Mouse (Mus musculus) MEL (cell line): ENCODE measurements around the gene Cdk18. TPM values are rescaled to one million over a fixed set of nuclear protein-coding genes. Genes with fewer than 3 reads are reported as not detected.

Source experiments
- DNase-seq: peaks from one replicate; pipeline ENCODE4 v3.0.0; 2011; ENCODE audit warnings: low read depth, low spot score
- H3K27ac ChIP-seq: 2 replicates; pipeline ENCODE4 v1.5.1; 2012; ENCODE audit warnings: low read depth, mild to moderate bottlenecking, control low read depth, low read length, moderate library complexity; ENCODE audit not compliant: control insufficient read depth
- H3K27me3 ChIP-seq, 2 experiments: fragments of 150-350 bp in 1 of 2; sonication (generic) in 1 of 2; 2 replicates each; pipeline ENCODE4 v1.6.1; 2012; ENCODE audit warnings: low read length in 2 of 2, mild to moderate bottlenecking in 2 of 2, improper control_type of control experiment in 1 of 2, moderate library complexity in 1 of 2; ENCODE audit not compliant: insufficient read depth in 2 of 2, control insufficient read depth in 1 of 2
- H3K36me3 ChIP-seq, 2 experiments: 2 replicates each; pipeline ENCODE4 v1.6.1; 2012 to 2014; ENCODE audit warnings: low read length in 2 of 2, improper control_type of control experiment in 1 of 2, inconsistent platforms in 1 of 2, mild to moderate bottlenecking in 1 of 2; ENCODE audit not compliant: insufficient read depth in 2 of 2, control insufficient read depth in 1 of 2
- H3K4me1 ChIP-seq, 2 experiments: fragments of 150-350 bp in 1 of 2; sonication (generic) in 1 of 2; 2 replicates each; pipeline ENCODE4 v1.6.1; 2012; ENCODE audit warnings: low read length in 2 of 2, improper control_type of control experiment in 1 of 2, mild to moderate bottlenecking in 1 of 2; ENCODE audit not compliant: insufficient read depth in 2 of 2, control insufficient read depth in 1 of 2
- H3K4me3 ChIP-seq, 2 experiments: fragments of 150-350 bp in 1 of 2; sonication (generic) in 1 of 2; 2 replicates each; pipeline ENCODE4 v1.5.1; 2012; ENCODE audit warnings: low read depth in 2 of 2, low read length in 2 of 2, mild to moderate bottlenecking in 2 of 2, moderate library complexity in 2 of 2, control low read depth in 1 of 2, improper control_type of control experiment in 1 of 2; ENCODE audit not compliant: control insufficient read depth in 1 of 2, insufficient read depth in 1 of 2
- H3K79me2 ChIP-seq: 2 replicates; pipeline ENCODE4 v1.6.1; 2012; ENCODE audit warnings: mild to moderate bottlenecking, low read length, moderate library complexity; ENCODE audit not compliant: control insufficient read depth, poor library complexity, insufficient read depth
- H3K9ac ChIP-seq: 2 replicates; pipeline ENCODE4 v1.6.1; 2012; ENCODE audit warnings: low read depth, mild to moderate bottlenecking, control low read depth, low read length, moderate library complexity; ENCODE audit not compliant: control insufficient read depth, poor library complexity, severe bottlenecking
- H3K9me3 ChIP-seq: fragments of 150-350 bp; sonication (generic); replicated peaks from 2 replicates; pipeline ENCODE4 v1.6.1; 2012; ENCODE audit warnings: mild to moderate bottlenecking, low read length, improper control_type of control experiment, moderate library complexity; ENCODE audit not compliant: insufficient read depth
- BHLHE40 ChIP-seq: IDR thresholded peaks from 2 replicates; pipeline ENCODE4 v1.6.1; 2012; ENCODE audit warnings: low read depth, mild to moderate bottlenecking, inconsistent platforms, low read length, improper control_type of control experiment, borderline replicate concordance
- CHD1 ChIP-seq: IDR thresholded peaks from 2 replicates; pipeline ENCODE4 v1.6.1; 2012; ENCODE audit warnings: low read depth, mild to moderate bottlenecking, inconsistent platforms, low read length, improper control_type of control experiment
- CHD2 ChIP-seq: IDR thresholded peaks from 2 replicates; pipeline ENCODE4 v1.6.1; 2011; ENCODE audit warnings: low read length, improper control_type of control experiment
- CTCF ChIP-seq, 3 experiments: IDR thresholded peaks in 2 of 3; conservative IDR thresholded peaks in 1 of 3; 2 replicates each; pipeline ENCODE4 v1.5.1; 2011 to 2012; ENCODE audit warnings: low read length in 3 of 3, low read depth in 2 of 3, mild to moderate bottlenecking in 2 of 3, improper control_type of control experiment in 1 of 3, inconsistent platforms in 1 of 3, mixed read lengths in 1 of 3, moderate library complexity in 1 of 3; ENCODE audit not compliant: control insufficient read depth in 1 of 3, insufficient read depth in 1 of 3, poor library complexity in 1 of 3, severe bottlenecking in 1 of 3
- ELF1 ChIP-seq: IDR thresholded peaks from 2 replicates; pipeline ENCODE4 v1.6.1; 2014; ENCODE audit warnings: low read depth, mild to moderate bottlenecking, inconsistent platforms, low read length, improper control_type of control experiment, moderate library complexity
- GABPA ChIP-seq: IDR thresholded peaks from 2 replicates; pipeline ENCODE4 v1.6.1; 2012; ENCODE audit warnings: low read depth, mild to moderate bottlenecking, inconsistent platforms, low read length, improper control_type of control experiment, moderate library complexity
- GATA1 ChIP-seq: IDR thresholded peaks from 2 replicates; pipeline ENCODE4 v1.6.1; 2011; ENCODE audit warnings: low read depth, low read length, improper control_type of control experiment
- HCFC1 ChIP-seq: IDR thresholded peaks from 2 replicates; pipeline ENCODE4 v1.6.1; 2012; ENCODE audit warnings: low read depth, mild to moderate bottlenecking, inconsistent platforms, low read length, improper control_type of control experiment, moderate library complexity
- JUND ChIP-seq: IDR thresholded peaks from 2 replicates; pipeline ENCODE4 v1.6.1; 2011; ENCODE audit warnings: low read depth, mild to moderate bottlenecking, improper control_type of control experiment, low read length
- MAX ChIP-seq: IDR thresholded peaks from 2 replicates; pipeline ENCODE4 v1.6.1; 2011; ENCODE audit warnings: low read length, improper control_type of control experiment
- MAZ ChIP-seq: IDR thresholded peaks from 2 replicates; pipeline ENCODE4 v1.6.1; 2012; ENCODE audit warnings: low read depth, mild to moderate bottlenecking, inconsistent platforms, low read length, improper control_type of control experiment
- MXI1 ChIP-seq: IDR thresholded peaks from 2 replicates; pipeline ENCODE4 v1.6.1; 2011; ENCODE audit warnings: mild to moderate bottlenecking, low read depth, low read length, improper control_type of control experiment
- MYB ChIP-seq: IDR thresholded peaks from 2 replicates; pipeline ENCODE4 v1.6.1; 2011; ENCODE audit warnings: mild to moderate bottlenecking, low read depth, low read length, improper control_type of control experiment
- NELFE ChIP-seq: IDR thresholded peaks from 2 replicates; pipeline ENCODE4 v1.6.1; 2011; ENCODE audit warnings: low read depth, low read length, improper control_type of control experiment
- POLR2A ChIP-seq, 2 experiments: IDR thresholded peaks; 2 replicates each; pipeline ENCODE4 v1.6.1; 2011 to 2012; ENCODE audit warnings: low read length in 2 of 2, mild to moderate bottlenecking in 2 of 2, control low read depth in 1 of 2, improper control_type of control experiment in 1 of 2, low read depth in 1 of 2, moderate library complexity in 1 of 2; ENCODE audit not compliant: control insufficient read depth in 1 of 2, insufficient read depth in 1 of 2, poor library complexity in 1 of 2
- POLR2AphosphoS2 ChIP-seq: IDR thresholded peaks from 2 replicates; pipeline ENCODE4 v1.6.1; 2011; ENCODE audit warnings: low read length, improper control_type of control experiment
- POLR2AphosphoS5 ChIP-seq: IDR thresholded peaks from 2 replicates; pipeline ENCODE4 v1.6.1; 2012; ENCODE audit warnings: low read depth, borderline replicate concordance, mild to moderate bottlenecking, inconsistent platforms, low read length, moderate library complexity, mixed read lengths
- RCOR1 ChIP-seq: IDR thresholded peaks from 2 replicates; pipeline ENCODE4 v1.6.1; 2012; ENCODE audit warnings: low read depth, mild to moderate bottlenecking, inconsistent platforms, low read length, improper control_type of control experiment
- SIN3A ChIP-seq: IDR thresholded peaks from 2 replicates; pipeline ENCODE4 v1.6.1; 2012; ENCODE audit warnings: low read length, improper control_type of control experiment, inconsistent platforms
- USF1 ChIP-seq: IDR thresholded peaks from 2 replicates; pipeline ENCODE4 v1.6.1; 2014; ENCODE audit warnings: low read depth, mild to moderate bottlenecking, inconsistent platforms, low read length, improper control_type of control experiment, moderate library complexity
- ZKSCAN1 ChIP-seq: IDR thresholded peaks from 2 replicates; pipeline ENCODE4 v1.6.1; 2012; ENCODE audit warnings: low read depth, mild to moderate bottlenecking, inconsistent platforms, low read length, improper control_type of control experiment, moderate library complexity
- ZMIZ1 ChIP-seq: IDR thresholded peaks from 2 replicates; pipeline ENCODE4 v1.6.1; 2012; ENCODE audit warnings: low read depth, mild to moderate bottlenecking, inconsistent platforms, low read length, improper control_type of control experiment, moderate library complexity
- ZNF384 ChIP-seq: IDR thresholded peaks from 2 replicates; pipeline ENCODE4 v1.6.1; 2012; ENCODE audit warnings: low read depth, mild to moderate bottlenecking, inconsistent platforms, low read length, improper control_type of control experiment
- polyA plus RNA-seq, 2 experiments: library from polyadenylated mRNA; stranded (reverse) in 1 of 2; unstranded in 1 of 2; fragments of >175 nt in 1 of 2; fragments of >200 nt in 1 of 2; gene quantifications; 2 replicates each; pipeline versions ENCODE4 v1.2.1 to v1.2.4; 2012; ENCODE audit warnings: low replicate concordance in 2 of 2, low read depth in 1 of 2; ENCODE audit not compliant: insufficient read length in 2 of 2, insufficient read depth in 1 of 2, missing spikeins in 1 of 2
- total RNA-seq: library from RNA; depleted of rRNA; stranded (reverse); fragments of 300-350 nt; gene quantifications from 2 replicates; pipeline ENCODE4 v1.2.3, GENCODE M21; 2012; rRNA removed

Gene Cdk18
- total RNA-seq (0.56 and 1.3 TPM in 2 replicates), polyA plus RNA-seq (10 to 100 TPM in 1 of 2 experiments, not detected in 1; 15.7 TPM)

DNA sequence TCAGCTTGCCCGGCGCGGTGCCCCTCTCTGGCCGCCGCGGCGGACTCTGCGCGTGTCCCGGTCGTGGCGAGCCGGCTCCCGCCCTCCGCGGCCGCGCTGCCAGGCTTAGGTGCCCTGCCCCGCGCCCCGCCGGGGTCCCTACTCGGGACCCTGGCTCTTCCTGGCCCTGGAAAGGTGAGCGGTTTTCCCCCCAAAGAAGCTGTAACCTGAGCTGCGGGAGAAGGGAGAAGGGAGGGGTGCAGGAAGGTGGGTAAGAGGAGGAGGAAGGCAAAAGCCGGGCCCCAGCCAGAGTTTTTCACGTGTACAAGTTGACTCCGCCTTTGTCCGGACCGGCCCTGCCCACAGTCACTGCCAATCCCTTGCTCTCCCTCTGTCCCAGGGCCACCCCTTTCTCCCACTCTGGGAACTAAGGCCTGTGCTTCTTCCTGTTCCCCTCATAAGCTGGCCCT, at the start of gene Cdk18:
Gene Cdk18, minus strand, starts transcription at position 269 of the 449 bp plus-strand sequence.
- Histone ChIP-seq H3K9me3 (no peaks in the 10 kb centered on the region), H3K9ac (peak within 1 kb of the TSS; percentile 71), H3K4me3 (peak within 1 kb of the TSS; percentile 60 to 87), H3K79me2 (no peaks in the 10 kb centered on the region; the same call in 1 of the 2 replicates), H3K27ac (no peak within 1 kb of the TSS), H3K4me1 (peaks cover 0 to 15% of the 10 kb centered on the region in 2 experiments; a peak in 2 of 4 replicates), H3K27me3 (no peaks in the 10 kb centered on the region), H3K36me3 (no peaks in the 10 kb centered on the region)
- DNase-seq = peak; percentile 82
- TF ChIP-seq POLR2AphosphoS2 = no peak
- TF ChIP-seq ZKSCAN1 = no peak
- no peak for TF ChIP-seq GATA1
- TF ChIP-seq CHD2 = no peak
- TF ChIP-seq JUND = no peak
- peak; percentile 64 for TF ChIP-seq MXI1
- TF ChIP-seq POLR2A (IDR thresholded peaks at IDR 0.05; ENCODE audit: control insufficient read depth in 1 of 2, insufficient read depth in 1 of 2, low read depth in 1 of 2, low read length in 2 of 2, poor library complexity in 1 of 2) = peak in 1 of 2 experiments; percentile 28; a peak in 1 of 4 replicates
- TF ChIP-seq NELFE = peak; percentile 38; the same call in 1 of the 2 replicates
- TF ChIP-seq MAX = peak; percentile 73
- peak; percentile 44; the same call in 1 of the 2 replicates for TF ChIP-seq SIN3A
- TF ChIP-seq BHLHE40 = 0 out of 2 replicates have a peak, but pooled peaks have one; percentile 6
- TF ChIP-seq ELF1 = peak; percentile 45; the same call in 1 of the 2 replicates

DNA sequence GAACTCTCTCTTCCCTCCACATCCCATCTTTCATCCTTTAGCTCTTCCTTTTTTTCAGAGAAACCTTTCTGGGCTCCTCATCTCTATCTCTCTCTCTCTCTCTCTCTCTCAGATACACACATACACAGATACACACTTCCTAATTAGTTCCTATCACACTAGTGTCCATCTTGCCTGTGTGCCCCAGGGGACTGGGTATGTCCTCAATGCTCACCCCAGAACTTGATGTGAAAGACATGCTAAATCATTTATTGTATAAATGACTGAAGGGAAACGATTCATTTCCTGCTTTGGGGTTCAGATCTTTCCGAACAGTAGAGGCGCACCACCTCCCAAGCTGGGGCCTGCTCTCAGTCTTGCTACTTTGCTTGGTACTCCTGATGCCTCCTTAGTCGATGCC, 49.7 kb upstream of the Cdk18 start:
- Histone ChIP-seq H3K4me1 (no peaks in the 10 kb centered on the region), H3K9ac (no peak overlapping the region), H3K79me2 (no peaks in the 10 kb centered on the region), H3K36me3 (no peaks in the 10 kb centered on the region), H3K9me3 (no peaks in the 10 kb centered on the region), H3K27me3 (peaks cover 0 to 4% of the 10 kb centered on the region in 2 experiments; a peak in 3 of 4 replicates), H3K27ac (no peak overlapping the region), H3K4me3 (no peak overlapping the region)
- TF ChIP-seq MYB (no peak), CHD1 (no peak), SIN3A (no peak), JUND (no peak), ZMIZ1 (no peak), RCOR1 (no peak), USF1 (no peak), HCFC1 (no peak), MAZ (no peak), MAX (no peak), POLR2AphosphoS5 (no peak), ZNF384 (no peak), CTCF (IDR thresholded peaks at IDR 0.05 in 2 of 3, conservative IDR thresholded peaks at IDR 0.05 in 1 of 3; ENCODE audit: control insufficient read depth in 1 of 3, insufficient read depth in 1 of 3, low read depth in 2 of 3, low read length in 3 of 3, poor library complexity in 1 of 3, severe bottlenecking in 1 of 3) (no peak), GABPA (no peak), BHLHE40 (no peak)
- no peak for DNase-seq
